Mouse (Mus musculus) stomach, embryonic 14.5 days (tissue): ENCODE measurements around the gene Lmo1. TPM values are rescaled to one million over a fixed set of nuclear protein-coding genes. Genes with fewer than 3 reads are reported as not detected.
"Not testable (repeated sequence)": the region's sequence is repeated elsewhere in the genome, so short reads cannot be mapped to it uniquely, and the experiment has no call there.

Source experiments
- ATAC-seq: fragments of 200-750 bp; cut with Nextera tagmentation; 2 replicates; pipeline ENCODE4 v1.8.0; 2017; ENCODE audit warnings: low read depth, moderate TSS enrichment; ENCODE audit not compliant: insufficient number of reproducible peaks, insufficient read depth, low FRiP score
- H3K27ac ChIP-seq: fragments of 300-500 bp; sonication (generic); 2 replicates; pipeline ENCODE4 v1.5.1; 2014; ENCODE audit warnings: mild to moderate bottlenecking, low read length, moderate library complexity, mixed read lengths
- H3K27me3 ChIP-seq: fragments of 300-500 bp; sonication (generic); 2 replicates; pipeline ENCODE4 v1.6.1; 2014; ENCODE audit warnings: low read length, control low read depth, mixed read lengths; ENCODE audit not compliant: control insufficient read depth, insufficient read depth
- H3K36me3 ChIP-seq: fragments of 300-500 bp; sonication (generic); 2 replicates; pipeline ENCODE4 v1.6.1; 2014; ENCODE audit warnings: mild to moderate bottlenecking, control low read depth, low read length, moderate library complexity, mixed read lengths; ENCODE audit not compliant: control insufficient read depth, insufficient read depth
- H3K4me1 ChIP-seq: fragments of 300-500 bp; sonication (generic); 2 replicates; pipeline ENCODE4 v1.6.1; 2014; ENCODE audit warnings: low read length, control low read depth, mixed read lengths; ENCODE audit not compliant: control insufficient read depth, insufficient read depth
- H3K4me2 ChIP-seq: fragments of 300-500 bp; sonication (generic); replicated peaks from 2 replicates; pipeline ENCODE4 v1.6.1; 2014; ENCODE audit warnings: low read depth, low read length, control low read depth
- H3K4me3 ChIP-seq: fragments of 300-500 bp; sonication (generic); 2 replicates; pipeline ENCODE4 v1.5.1; 2014; ENCODE audit warnings: low read depth, low read length, control low read depth
- H3K9ac ChIP-seq: fragments of 300-500 bp; sonication (generic); replicated peaks from 2 replicates; pipeline ENCODE4 v1.6.1; 2014; ENCODE audit warnings: low read depth, mild to moderate bottlenecking, control low read depth, low read length, moderate library complexity, mixed read lengths
- H3K9me3 ChIP-seq: fragments of 300-500 bp; sonication (generic); 2 replicates; pipeline ENCODE4 v1.6.1; 2016; ENCODE audit warnings: low read depth, low read length, control low read depth; ENCODE audit not compliant: control insufficient read depth
- WGBS: fragments of 180-500 bp; shearing (Covaris S2); extraction: QIAGEN DNeasy Blood & Tissue Kit; methylation state at CpG from one replicate; pipeline ENCODE4 v1.1.7; 2014; 5-methylcytosine and 5-hydroxymethylcytosine counted together
- polyA plus RNA-seq: library from polyadenylated mRNA; unstranded; fragments of >200 nt; fragmentation: Nextera tagmentation; extraction: Ambion mirVana; gene quantifications from 2 replicates; pipeline ENCODE4 v1.2.1, GENCODE M21; 2014

The Lmo1 gene
- polyA plus RNA-seq, 1 experiment from 2014 or later = 2.8 TPM

GRCm38 (mm10) chr7:109115488-109115887 is 59.5 kb downstream of the Lmo1 start:
- not testable (repeated sequence) for H3K27me3 ChIP-seq, H3K4me2 ChIP-seq, H3K9me3 ChIP-seq, H3K9ac ChIP-seq, H3K4me3 ChIP-seq, H3K36me3 ChIP-seq, H3K27ac ChIP-seq, H3K4me1 ChIP-seq
- 0 out of 2 replicates have a peak, but pooled peaks have one; percentile 61 for ATAC-seq
- WGBS = 55% methylated on average over 1 of the region's 4 CpGs

DNA sequence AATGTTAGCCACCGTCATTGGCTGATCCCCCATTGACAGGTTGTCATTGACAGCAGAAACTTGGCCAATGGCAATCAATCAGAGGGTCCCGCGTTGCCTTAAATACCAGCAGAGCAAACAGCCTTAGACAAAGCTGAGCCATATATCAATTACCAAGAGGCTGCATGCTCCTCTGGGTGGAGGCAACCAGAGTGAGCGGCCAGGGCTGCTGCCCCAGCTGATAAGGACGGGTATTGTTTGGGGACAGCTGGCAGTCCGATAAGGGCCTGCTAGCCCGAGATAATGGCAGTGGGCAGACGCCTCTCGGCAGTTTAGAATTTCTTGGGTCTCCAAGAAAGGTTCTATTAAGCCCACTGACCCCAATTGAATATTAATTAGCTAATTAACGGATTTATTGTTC is 60.1 kb downstream of the Lmo1 start:
- H3K36me3 ChIP-seq = no peaks in the 10 kb centered on the region
- H3K27me3 ChIP-seq = no peaks in the 10 kb centered on the region
- H3K9me3 ChIP-seq = no peaks in the 10 kb centered on the region
- H3K4me1 ChIP-seq = no peaks in the 10 kb centered on the region
- WGBS = 32% methylated on average over 10 of the region's 10 CpGs
- no peak overlapping the region for H3K4me2 ChIP-seq
- H3K4me3 ChIP-seq = no peak overlapping the region
- ATAC-seq = peak; percentile 69; the same call in 1 of the 2 replicates
- no peak overlapping the region for H3K9ac ChIP-seq
- H3K27ac ChIP-seq = no peak overlapping the region

- Histone ChIP-seq H3K9me3 (no peaks in the 10 kb centered on the region), H3K27ac (no peak overlapping the region), H3K27me3 (no peaks in the 10 kb centered on the region), H3K9ac (no peak overlapping the region), H3K4me2 (no peak overlapping the region), H3K36me3 (no peaks in the 10 kb centered on the region), H3K4me3 (no peak overlapping the region), H3K4me1 (no peaks in the 10 kb centered on the region)
- WGBS = 75% methylated on average over 5 of the region's 5 CpGs
- ATAC-seq = peak; percentile 46; the same call in 1 of the 2 replicates
Observed at GRCm38 (mm10) chr7:109111000-109111399, 64.0 kb downstream of the Lmo1 start.

- Histone ChIP-seq H3K9ac (no peak overlapping the region), H3K27me3 (no peaks in the 10 kb centered on the region), H3K27ac (no peak overlapping the region), H3K4me3 (no peak overlapping the region), H3K4me1 (no peaks in the 10 kb centered on the region), H3K36me3 (no peaks in the 10 kb centered on the region), H3K4me2 (no peak overlapping the region), H3K9me3 (no peaks in the 10 kb centered on the region)
- 55% methylated on average over 1 of the region's 1 CpGs for WGBS
- no peak for ATAC-seq
Observed at GRCm38 (mm10) chr7:109104894-109105293, 70.1 kb downstream of the Lmo1 start.

GRCm38 (mm10) chr7:109101167-109101566 is 73.8 kb downstream of the Lmo1 start:
- H3K27me3 ChIP-seq = no peaks in the 10 kb centered on the region
- H3K4me3 ChIP-seq = no peak overlapping the region
- H3K36me3 ChIP-seq = no peaks in the 10 kb centered on the region
- H3K4me1 ChIP-seq = no peaks in the 10 kb centered on the region
- no peak overlapping the region for H3K9ac ChIP-seq
- 80% methylated on average over 3 of the region's 3 CpGs for WGBS
- ATAC-seq = no peak
- no peaks in the 10 kb centered on the region for H3K9me3 ChIP-seq
- no peak overlapping the region for H3K27ac ChIP-seq
- no peak overlapping the region for H3K4me2 ChIP-seq

DNA sequence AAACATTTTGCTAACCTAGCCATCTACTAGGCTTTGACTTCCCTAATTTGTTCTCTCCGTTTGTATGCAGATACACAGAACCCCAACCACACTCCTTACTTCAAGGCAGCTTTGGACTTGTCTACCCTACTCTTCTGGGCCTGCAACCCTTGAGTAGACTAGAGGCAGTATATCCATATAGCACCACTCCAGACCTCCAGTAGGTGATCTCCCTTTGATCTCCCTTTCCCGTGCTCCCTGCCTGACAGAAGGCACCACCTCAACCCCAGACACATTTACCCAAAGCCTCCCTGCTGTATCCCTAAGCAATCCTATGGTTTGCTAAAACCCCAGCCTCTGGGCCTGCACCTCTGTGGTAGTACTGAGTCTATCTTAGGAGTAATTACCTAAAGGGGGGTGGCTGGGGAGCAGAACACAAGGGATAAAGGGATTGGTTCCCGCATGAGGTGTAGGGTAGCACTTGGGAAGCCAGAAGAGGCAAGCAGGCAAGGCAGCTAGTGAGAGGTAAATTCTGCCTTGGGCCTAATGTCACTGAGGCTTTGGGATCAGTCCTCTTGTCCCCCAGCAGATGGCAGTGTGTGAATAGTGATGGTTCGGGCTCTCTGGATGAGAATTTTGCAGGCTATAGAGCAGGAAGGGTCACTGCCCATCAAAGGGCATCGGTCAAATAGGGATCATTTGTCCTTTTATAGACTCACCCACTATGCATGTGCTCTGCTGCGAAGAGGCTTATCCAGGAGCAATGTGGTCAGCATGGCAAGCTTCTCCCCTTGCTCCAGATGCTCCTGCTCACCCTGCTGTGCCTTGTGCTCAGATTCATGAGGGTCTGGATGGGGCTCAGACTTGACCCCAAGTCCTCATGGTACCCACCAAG is 76.6 kb downstream of the Lmo1 start:
- no peak overlapping the region for H3K9ac ChIP-seq
- no peaks in the 10 kb centered on the region for H3K4me1 ChIP-seq
- 34% methylated on average over 6 of the region's 6 CpGs for WGBS
- ATAC-seq = no peak
- H3K4me3 ChIP-seq = no peak overlapping the region
- no peaks in the 10 kb centered on the region for H3K9me3 ChIP-seq
- H3K36me3 ChIP-seq = no peaks in the 10 kb centered on the region
- no peaks in the 10 kb centered on the region for H3K27me3 ChIP-seq
- no peak overlapping the region for H3K27ac ChIP-seq
- H3K4me2 ChIP-seq = no peak overlapping the region

DNA sequence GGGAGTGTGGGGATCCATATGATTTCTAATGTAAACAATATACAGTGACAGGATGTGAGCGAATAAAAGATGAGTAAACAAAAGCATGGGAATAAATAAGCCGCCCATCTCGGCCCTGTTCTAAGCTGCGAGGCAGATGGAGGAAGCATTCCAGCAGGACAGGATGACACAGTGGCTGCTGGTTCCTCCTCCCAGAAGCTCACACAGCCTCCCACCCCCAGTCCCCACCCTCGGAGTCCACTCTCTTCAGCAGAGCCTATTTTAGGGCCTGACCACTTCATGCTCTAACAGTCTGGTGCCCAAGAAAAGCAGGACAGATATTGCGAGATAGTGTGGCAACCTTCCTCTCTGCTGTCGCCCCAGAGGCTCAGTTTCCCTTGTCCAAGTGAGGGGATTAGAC is 77.8 kb downstream of the Lmo1 start:
- Histone ChIP-seq H3K4me2 (no peak overlapping the region), H3K27me3 (no peaks in the 10 kb centered on the region), H3K36me3 (no peaks in the 10 kb centered on the region), H3K4me1 (no peaks in the 10 kb centered on the region), H3K4me3 (no peak overlapping the region), H3K9ac (no peak overlapping the region), H3K27ac (no peak overlapping the region), H3K9me3 (no peaks in the 10 kb centered on the region)
- 54% methylated on average over 7 of the region's 7 CpGs for WGBS
- no peak for ATAC-seq

DNA sequence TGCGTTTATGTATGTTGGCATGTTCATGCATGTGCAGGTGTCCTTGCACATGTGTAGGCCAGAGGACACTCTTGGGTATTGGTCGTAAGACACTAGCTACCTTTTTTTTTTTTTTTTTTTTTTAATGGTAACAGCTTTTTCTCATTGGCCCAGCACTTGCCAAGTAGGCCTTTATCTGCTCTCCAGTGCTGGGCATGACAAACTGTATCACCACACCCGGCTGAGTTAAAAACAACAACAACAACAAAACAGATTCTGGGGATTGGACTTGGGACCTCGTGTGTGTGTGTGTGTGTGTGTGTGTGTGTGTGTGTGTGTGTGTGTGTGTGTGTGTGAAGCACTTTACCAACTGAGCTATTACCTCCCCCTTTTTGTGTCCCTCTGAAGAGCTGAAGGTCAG is 78.4 kb downstream of the Lmo1 start:
- Histone ChIP-seq H3K9me3 (no peaks in the 10 kb centered on the region), H3K4me1 (no peaks in the 10 kb centered on the region), H3K4me3 (no peak overlapping the region), H3K9ac (no peak overlapping the region), H3K36me3 (no peaks in the 10 kb centered on the region), H3K27me3 (no peaks in the 10 kb centered on the region), H3K27ac (no peak overlapping the region), H3K4me2 (no peak overlapping the region)
- WGBS = 72% methylated on average over 4 of the region's 4 CpGs
- no peak for ATAC-seq

DNA sequence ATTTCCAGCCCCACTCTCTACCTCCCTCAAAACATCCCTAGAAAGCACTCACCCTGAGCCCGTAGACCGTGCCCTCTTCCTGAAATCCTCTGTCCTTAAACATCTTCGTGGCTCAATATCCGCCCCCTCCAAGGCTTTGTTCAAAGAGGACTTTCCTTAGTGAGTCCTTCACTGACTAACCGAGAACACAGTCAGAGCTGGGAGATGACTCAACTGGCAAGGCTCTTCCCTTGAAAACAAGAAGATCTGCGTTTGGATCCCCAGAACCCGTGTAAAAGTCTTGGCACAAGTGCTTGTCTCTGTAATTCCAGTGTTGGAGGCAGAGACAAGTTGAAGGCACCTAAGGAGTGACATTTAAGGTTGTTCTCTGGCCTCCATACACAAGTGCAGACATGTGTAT is 80.7 kb downstream of the Lmo1 start:
- Histone ChIP-seq H3K4me2 (no peak overlapping the region), H3K27ac (no peak overlapping the region), H3K4me1 (no peaks in the 10 kb centered on the region), H3K9me3 (no peaks in the 10 kb centered on the region), H3K36me3 (no peaks in the 10 kb centered on the region), H3K27me3 (no peaks in the 10 kb centered on the region), H3K9ac (no peak overlapping the region), H3K4me3 (no peak overlapping the region)
- no peak for ATAC-seq
- WGBS = 88% methylated on average over 7 of the region's 7 CpGs
